ENCODE assay signal across 8 mouse cellular contexts in genomic region chr8:120369956-120370355, GRCm38 (mm10).
DNase-seq lines count a peak whose midpoint lies in the region; ATAC-seq and TF ChIP-seq lines count a peak whose summit lies in the region.

No protein-coding gene starts in this region.

- peaks cover 54% of the 10 kb centered on the region for H3K4me1 ChIP-seq in forebrain, embryonic 12.5 days
- no peaks in the 10 kb centered on the region for H3K4me1 ChIP-seq in forebrain, postnatal 0 days (ENCODE audit: insufficient read depth)

- no peaks in the 10 kb centered on the region for H3K36me3 ChIP-seq in forebrain, embryonic 12.5 days (replicated peaks)
- H3K36me3 ChIP-seq in forebrain, postnatal 0 days (ENCODE audit: insufficient read depth): no peaks in the 10 kb centered on the region

- DNase-seq in forebrain, postnatal 0 days: no peak
- peak; percentile 93 for DNase-seq in MEL-GATA-1-ER (ENCODE audit: extremely low read depth, low read depth)
- peak; percentile 64 for DNase-seq in heart, adult 8-10 months (ENCODE audit: low spot score)
- peak; percentile 82 to 92 for DNase-seq in kidney, postnatal 25 days
- DNase-seq in layer of hippocampus, postnatal 10 days (ENCODE audit: low spot score in 2 of 2): no peak
- no peak for DNase-seq in right cerebral cortex, adult 2 months (ENCODE audit: low spot score in 2 of 2)

- no peak for TF ChIP-seq CTCF in forebrain, postnatal 0 days (IDR thresholded peaks at IDR 0.05; ENCODE audit: low read depth)

- 69% methylated on average over 7 of the region's 7 CpGs for WGBS in forebrain, embryonic 12.5 days
- WGBS in forebrain, postnatal 0 days: 70% methylated on average over 7 of the region's 7 CpGs

- H3K9me3 ChIP-seq in forebrain, embryonic 12.5 days: no peaks in the 10 kb centered on the region
- H3K9me3 ChIP-seq in forebrain, postnatal 0 days (ENCODE audit: low read length): no peaks in the 10 kb centered on the region

- no peak overlapping the region for H3K4me2 ChIP-seq in forebrain, embryonic 12.5 days
- H3K4me2 ChIP-seq in forebrain, postnatal 0 days (ENCODE audit: low read depth): no peak overlapping the region

- H3K9ac ChIP-seq in forebrain, embryonic 12.5 days: no peak overlapping the region
- H3K9ac ChIP-seq in forebrain, postnatal 0 days: no peak overlapping the region

- H3K4me3 ChIP-seq in forebrain, embryonic 12.5 days (replicated peaks): no peak overlapping the region
- H3K4me3 ChIP-seq in forebrain, postnatal 0 days (ENCODE audit: low read depth, low read length): no peak overlapping the region

- peak overlapping the region; percentile 56; the same call in 1 of the 2 replicates for H3K27ac ChIP-seq in forebrain, embryonic 12.5 days
- no peak overlapping the region for H3K27ac ChIP-seq in forebrain, postnatal 0 days (ENCODE audit: low read depth, low read length)

- H3K27me3 ChIP-seq in forebrain, embryonic 12.5 days: peaks cover 18% of the 10 kb centered on the region; the same call in 1 of the 2 replicates
- no peaks in the 10 kb centered on the region for H3K27me3 ChIP-seq in forebrain, postnatal 0 days (ENCODE audit: insufficient read depth, low read length)

- no peak for ATAC-seq in forebrain, embryonic 12.5 days (ENCODE audit: low FRiP score)
- ATAC-seq in forebrain, postnatal 0 days: no peak
- ATAC-seq in megakaryocyte-erythroid progenitor cell, adult 5-6 weeks (replicated peaks; ENCODE audit: low FRiP score, low TSS enrichment, poor library complexity, severe bottlenecking): 0 out of 2 replicates have a peak, but pooled peaks have one; percentile 10

Comparison
In these comparisons a context has a peak if more than half of its experiments do, and no peak if none do; other contexts are left out.
1. DNase-seq: peak in MEL-GATA-1-ER (single experiment), heart, adult 8-10 months (single experiment) and kidney, postnatal 25 days (2 of 2); none in forebrain, postnatal 0 days (single experiment), layer of hippocampus, postnatal 10 days (0 of 2) and right cerebral cortex, adult 2 months (0 of 2).